Mouse (Mus musculus) stomach, embryonic 15.5 days (tissue): Measurements from ENCODE around the gene Hist1h2bb. TPM values are rescaled to one million over a fixed set of nuclear protein-coding genes. Genes with fewer than 3 reads are reported as not detected.
"Not testable (repeated sequence)": the region's sequence is repeated elsewhere in the genome, so short reads cannot be mapped to it uniquely, and the experiment has no call there.

Source experiments
- ATAC-seq: fragments of 200-750 bp; cut with Nextera tagmentation; 2 replicates; pipeline ENCODE4 v1.8.0; 2017; ENCODE audit warnings: low read depth, moderate number of reproducible peaks, moderate TSS enrichment; ENCODE audit not compliant: insufficient read depth, low FRiP score
- H3K27ac ChIP-seq: fragments of 300-500 bp; sonication (generic); 2 replicates; pipeline ENCODE4 v1.5.1; 2015; ENCODE audit warnings: mild to moderate bottlenecking, inconsistent platforms
- H3K27me3 ChIP-seq: fragments of 300-500 bp; sonication (generic); replicated peaks from 2 replicates; pipeline ENCODE4 v1.6.1; 2015; ENCODE audit warnings: inconsistent platforms
- H3K36me3 ChIP-seq: fragments of 300-500 bp; sonication (generic); 2 replicates; pipeline ENCODE4 v1.6.1; 2015; ENCODE audit warnings: inconsistent platforms
- H3K4me1 ChIP-seq: fragments of 300-500 bp; sonication (generic); 2 replicates; pipeline ENCODE4 v1.6.1; 2015; ENCODE audit warnings: inconsistent platforms
- H3K4me2 ChIP-seq: fragments of 300-500 bp; sonication (generic); 2 replicates; pipeline ENCODE4 v1.6.1; 2015; ENCODE audit warnings: mild to moderate bottlenecking, inconsistent platforms
- H3K4me3 ChIP-seq: fragments of 300-500 bp; sonication (generic); replicated peaks from 2 replicates; pipeline ENCODE4 v1.5.1; 2015; ENCODE audit warnings: inconsistent platforms
- H3K9ac ChIP-seq: fragments of 300-500 bp; sonication (generic); 2 replicates; pipeline ENCODE4 v1.6.1; 2015; ENCODE audit warnings: inconsistent platforms
- H3K9me3 ChIP-seq: fragments of 300-500 bp; sonication (generic); 2 replicates; pipeline ENCODE4 v1.6.1; 2016; ENCODE audit warnings: inconsistent platforms
- WGBS: fragments of 180-500 bp; shearing (Covaris S2); methylation state at CpG from one replicate; pipeline ENCODE4 v1.1.7; 2015; 5-methylcytosine and 5-hydroxymethylcytosine counted together
- polyA plus RNA-seq: library from polyadenylated mRNA; unstranded; fragments of >200 nt; fragmentation: Nextera tagmentation; extraction: Ambion mirVana; gene quantifications from 2 replicates; pipeline ENCODE4 v1.2.1, GENCODE M21; 2015

Gene Hist1h2bb
- polyA plus RNA-seq = 2.5 and 3.4 TPM in 2 replicates

- Histone ChIP-seq H3K4me3 (peak within 1 kb of the TSS; percentile 44), H3K27ac (peak within 1 kb of the TSS; percentile 100), H3K9ac (peak within 1 kb of the TSS; percentile 54), H3K4me2 (peak within 1 kb of the TSS; percentile 62)
- not testable (repeated sequence) for H3K9me3 ChIP-seq, H3K36me3 ChIP-seq, H3K4me1 ChIP-seq, H3K27me3 ChIP-seq
- ATAC-seq = peak; percentile 87
- under 1% methylated on average over 47 of the region's 58 CpGs for WGBS
Observed at GRCm38 (mm10) chr13:23746201-23747080, at the start of gene Hist1h2bb. Gene Hist1h2bb (plus strand): TSS chr13:23746734.

- no peaks in the 10 kb centered on the region for H3K27me3 ChIP-seq
- peak overlapping the region; percentile 94 for H3K27ac ChIP-seq
- peak; percentile 40 for ATAC-seq
- H3K36me3 ChIP-seq = no peaks in the 10 kb centered on the region
- WGBS = 1% methylated on average over 26 of the region's 32 CpGs
- H3K4me1 ChIP-seq = peaks cover 4% of the 10 kb centered on the region; the same call in 1 of the 2 replicates
- H3K9ac ChIP-seq = peak overlapping the region; percentile 6; the same call in 1 of the 2 replicates
- H3K9me3 ChIP-seq = no peaks in the 10 kb centered on the region
- peak overlapping the region; percentile 55 for H3K4me2 ChIP-seq
- peak overlapping the region; percentile 45 for H3K4me3 ChIP-seq
Observed at GRCm38 (mm10) chr13:23697491-23698299, 48.8 kb upstream of the Hist1h2bb start.

GRCm38 (mm10) chr13:23698300-23698693, 48.2 kb upstream of the Hist1h2bb start, which contains the start of gene Hist1h4c:
Gene Hist1h4c (minus strand): TSS chr13:23698454.
- Histone ChIP-seq H3K9me3 (no peaks in the 10 kb centered on the region), H3K9ac (peak within 1 kb of the TSS; percentile 6; the same call in 1 of the 2 replicates), H3K4me1 (peaks cover 4% of the 10 kb centered on the region; the same call in 1 of the 2 replicates), H3K4me2 (peak within 1 kb of the TSS; percentile 55), H3K4me3 (peak within 1 kb of the TSS; percentile 45), H3K27me3 (no peaks in the 10 kb centered on the region), H3K36me3 (no peaks in the 10 kb centered on the region), H3K27ac (peak within 1 kb of the TSS; percentile 94)
- ATAC-seq = peak; percentile 95
- WGBS = under 1% methylated on average over 21 of the region's 22 CpGs

GRCm38 (mm10) chr13:23698996-23699395, 47.5 kb upstream of the Hist1h2bb start:
- H3K4me2 ChIP-seq = peak overlapping the region; percentile 49
- H3K9ac ChIP-seq = no peak overlapping the region
- H3K36me3 ChIP-seq = no peaks in the 10 kb centered on the region
- peak overlapping the region; percentile 87 for H3K27ac ChIP-seq
- H3K27me3 ChIP-seq = no peaks in the 10 kb centered on the region
- H3K4me1 ChIP-seq = peaks cover 4% of the 10 kb centered on the region; the same call in 1 of the 2 replicates
- no peak overlapping the region; the same call in 1 of the 2 replicates for H3K4me3 ChIP-seq
- 59% methylated on average over 6 of the region's 6 CpGs for WGBS
- no peak for ATAC-seq
- H3K9me3 ChIP-seq = no peaks in the 10 kb centered on the region

- Histone ChIP-seq H3K4me3 (no peak overlapping the region), H3K36me3 (no peaks in the 10 kb centered on the region), H3K27ac (no peak overlapping the region), H3K4me2 (no peak overlapping the region), H3K9ac (no peak overlapping the region), H3K4me1 (peaks cover 4% of the 10 kb centered on the region; the same call in 1 of the 2 replicates), H3K27me3 (no peaks in the 10 kb centered on the region), H3K9me3 (no peaks in the 10 kb centered on the region)
- 58% methylated on average over 3 of the region's 3 CpGs for WGBS
- no peak for ATAC-seq
Observed at GRCm38 (mm10) chr13:23699767-23700166, 46.8 kb upstream of the Hist1h2bb start.

- Histone ChIP-seq H3K9ac (no peak overlapping the region), H3K36me3 (no peaks in the 10 kb centered on the region), H3K9me3 (no peaks in the 10 kb centered on the region), H3K27me3 (no peaks in the 10 kb centered on the region), H3K4me1 (peaks cover 4% of the 10 kb centered on the region; the same call in 1 of the 2 replicates), H3K4me3 (no peak overlapping the region), H3K27ac (no peak overlapping the region), H3K4me2 (no peak overlapping the region)
- peak; percentile 50 for ATAC-seq
- WGBS = 24% methylated on average over 8 of the region's 8 CpGs
Observed at GRCm38 (mm10) chr13:23700786-23701520, 45.6 kb upstream of the Hist1h2bb start.

- Histone ChIP-seq H3K9me3 (no peaks in the 10 kb centered on the region), H3K27me3 (no peaks in the 10 kb centered on the region), H3K36me3 (no peaks in the 10 kb centered on the region), H3K4me1 (peaks cover 4% of the 10 kb centered on the region; the same call in 1 of the 2 replicates), H3K27ac (no peak overlapping the region), H3K4me3 (no peak overlapping the region), H3K9ac (no peak overlapping the region), H3K4me2 (no peak overlapping the region)
- WGBS = 73% methylated on average over 4 of the region's 4 CpGs
- ATAC-seq = no peak
Observed at GRCm38 (mm10) chr13:23702220-23702619, 44.3 kb upstream of the Hist1h2bb start.

- not testable (repeated sequence) for H3K9ac ChIP-seq, H3K4me2 ChIP-seq, H3K27ac ChIP-seq, H3K4me3 ChIP-seq, H3K4me1 ChIP-seq, H3K36me3 ChIP-seq, H3K27me3 ChIP-seq, ATAC-seq, H3K9me3 ChIP-seq
- WGBS = 75% methylated on average over 2 of the region's 2 CpGs
Observed at GRCm38 (mm10) chr13:23702801-23703200, 43.7 kb upstream of the Hist1h2bb start.

- no peak for ATAC-seq
- no peak overlapping the region for H3K27ac ChIP-seq
- H3K27me3 ChIP-seq = no peaks in the 10 kb centered on the region
- no peak overlapping the region for H3K4me3 ChIP-seq
- WGBS = 86% methylated on average over 7 of the region's 7 CpGs
- no peaks in the 10 kb centered on the region for H3K9me3 ChIP-seq
- H3K9ac ChIP-seq = no peak overlapping the region
- H3K36me3 ChIP-seq = no peaks in the 10 kb centered on the region
- H3K4me1 ChIP-seq = peaks cover 3% of the 10 kb centered on the region; the same call in 1 of the 2 replicates
- H3K4me2 ChIP-seq = no peak overlapping the region
Observed at GRCm38 (mm10) chr13:23705751-23706356, 40.7 kb upstream of the Hist1h2bb start.

- H3K4me1 ChIP-seq = no peaks in the 10 kb centered on the region
- H3K9me3 ChIP-seq = no peaks in the 10 kb centered on the region
Observed at GRCm38 (mm10) chr13:23706771-23707170, 39.8 kb upstream of the Hist1h2bb start.

GRCm38 (mm10) chr13:23708041-23708440, 38.5 kb upstream of the Hist1h2bb start:
- no peaks in the 10 kb centered on the region for H3K36me3 ChIP-seq

More at GRCm38 (mm10) chr13:23706771-23707170, 39.8 kb upstream of the Hist1h2bb start:
- no peak overlapping the region for H3K4me3 ChIP-seq
- H3K9ac ChIP-seq = no peak overlapping the region
- H3K4me2 ChIP-seq = no peak overlapping the region
- WGBS = 90% methylated on average over 12 of the region's 12 CpGs
- no peak overlapping the region for H3K27ac ChIP-seq
- H3K27me3 ChIP-seq = no peaks in the 10 kb centered on the region
- ATAC-seq = no peak
- H3K36me3 ChIP-seq = no peaks in the 10 kb centered on the region

More at GRCm38 (mm10) chr13:23708041-23708440, 38.5 kb upstream of the Hist1h2bb start:
- Histone ChIP-seq H3K4me3 (no peak overlapping the region), H3K9me3 (no peaks in the 10 kb centered on the region), H3K27ac (no peak overlapping the region), H3K27me3 (no peaks in the 10 kb centered on the region), H3K4me2 (no peak overlapping the region), H3K4me1 (no peaks in the 10 kb centered on the region), H3K9ac (no peak overlapping the region)
- WGBS = 84% methylated on average over 4 of the region's 4 CpGs
- ATAC-seq = no peak
